Mouse (Mus musculus): ENCODE results near the gene Cacna2d3. TPM values are rescaled to one million over a fixed set of nuclear protein-coding genes. Genes with fewer than 3 reads are reported as not detected.

Gene Cacna2d3
- polyA plus RNA-seq, 1 experiment from 2014 or later, result not detected

DNA sequence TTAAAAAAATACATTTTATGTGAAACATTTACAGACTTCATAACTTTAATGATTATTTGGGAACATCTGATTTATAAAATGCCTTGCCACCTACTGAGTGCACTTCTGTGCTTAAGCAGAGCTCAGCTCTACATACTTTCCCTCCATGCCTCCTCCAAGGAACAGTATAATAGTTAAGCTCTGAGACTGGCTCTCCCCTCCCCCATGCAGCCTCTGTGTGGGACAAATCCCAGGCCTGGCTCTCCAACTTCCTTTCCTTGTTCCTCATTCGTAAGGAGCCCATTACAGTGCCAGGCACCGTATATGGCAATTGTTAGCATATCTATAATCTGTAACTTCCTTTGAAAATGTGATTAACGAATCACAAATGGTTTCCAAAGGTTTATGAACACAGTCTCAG lies 644.2 kb downstream of the Cacna2d3 start:
- Histone ChIP-seq H3K27ac (ENCODE audit: low read depth) (no peak overlapping the region), H3K4me1 (ENCODE audit: insufficient read depth) (no peaks in the 10 kb centered on the region), H3K36me3 (replicated peaks; ENCODE audit: insufficient read depth, low read length) (no peaks in the 10 kb centered on the region), H3K9ac (replicated peaks) (no peak overlapping the region), H3K27me3 (ENCODE audit: insufficient read depth, low read length) (no peaks in the 10 kb centered on the region), H3K4me3 (ENCODE audit: low read depth, low read length) (no peak overlapping the region), H3K9me3 (ENCODE audit: low read length) (no peaks in the 10 kb centered on the region), H3K4me2 (ENCODE audit: low read depth, low read length) (no peak overlapping the region)
- no peak for DNase-seq
- no peak for TF ChIP-seq EP300 (IDR thresholded peaks at IDR 0.05; ENCODE audit: low read depth)
- TF ChIP-seq CTCF (IDR thresholded peaks at IDR 0.05; ENCODE audit: low read depth), result no peak
- 42% methylated on average over 3 of the region's 3 CpGs for WGBS (ENCODE audit: insufficient replicate concordance)
- no peak for ATAC-seq

GRCm38 (mm10) chr14:29073747-29074146 lies 647.9 kb downstream of the Cacna2d3 start:
- Histone ChIP-seq H3K4me1 (ENCODE audit: insufficient read depth) (no peaks in the 10 kb centered on the region), H3K9me3 (ENCODE audit: low read length) (no peaks in the 10 kb centered on the region), H3K4me2 (ENCODE audit: low read depth, low read length) (no peak overlapping the region), H3K27me3 (ENCODE audit: insufficient read depth, low read length) (no peaks in the 10 kb centered on the region), H3K9ac (replicated peaks) (no peak overlapping the region), H3K36me3 (replicated peaks; ENCODE audit: insufficient read depth, low read length) (no peaks in the 10 kb centered on the region), H3K27ac (ENCODE audit: low read depth) (no peak overlapping the region), H3K4me3 (ENCODE audit: low read depth, low read length) (no peak overlapping the region)
- WGBS (ENCODE audit: insufficient replicate concordance), result 86% methylated on average over 4 of the region's 4 CpGs
- TF ChIP-seq EP300 (IDR thresholded peaks at IDR 0.05; ENCODE audit: low read depth) (no peak), CTCF (IDR thresholded peaks at IDR 0.05; ENCODE audit: low read depth) (peak; percentile 45)
- ATAC-seq (no peak), DNase-seq (no peak)

DNA sequence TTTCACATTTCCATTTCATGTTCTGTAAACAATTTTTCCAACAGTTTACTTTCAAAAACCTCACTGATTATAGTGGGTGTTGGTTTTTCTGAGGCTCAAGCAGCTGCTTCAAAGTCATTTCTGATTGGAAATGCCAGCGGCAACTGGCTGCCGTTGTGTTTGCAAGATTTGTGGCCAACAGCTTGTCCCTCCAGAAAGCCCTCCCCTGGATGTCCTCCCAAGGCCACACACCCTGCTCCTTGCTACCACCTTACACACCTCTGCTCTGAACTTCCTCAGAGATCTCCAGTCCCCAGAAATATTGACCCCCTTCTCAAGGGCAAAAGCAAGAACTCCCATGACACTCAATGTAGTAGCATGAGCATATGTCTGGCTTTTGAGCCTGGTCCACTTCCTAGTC lies 659.0 kb downstream of the Cacna2d3 start:
- 75% methylated on average over 2 of the region's 2 CpGs for WGBS (ENCODE audit: insufficient replicate concordance)
- Histone ChIP-seq H3K27me3 (ENCODE audit: insufficient read depth, low read length) (no peaks in the 10 kb centered on the region), H3K36me3 (replicated peaks; ENCODE audit: insufficient read depth, low read length) (no peaks in the 10 kb centered on the region), H3K9ac (replicated peaks) (no peak overlapping the region), H3K9me3 (ENCODE audit: low read length) (no peaks in the 10 kb centered on the region), H3K4me1 (ENCODE audit: insufficient read depth) (no peaks in the 10 kb centered on the region), H3K4me2 (ENCODE audit: low read depth, low read length) (no peak overlapping the region), H3K27ac (ENCODE audit: low read depth) (no peak overlapping the region), H3K4me3 (ENCODE audit: low read depth, low read length) (no peak overlapping the region)
- no peak for ATAC-seq
- TF ChIP-seq CTCF (IDR thresholded peaks at IDR 0.05; ENCODE audit: low read depth) (no peak), EP300 (IDR thresholded peaks at IDR 0.05; ENCODE audit: low read depth) (no peak)
- no peak for DNase-seq

DNA sequence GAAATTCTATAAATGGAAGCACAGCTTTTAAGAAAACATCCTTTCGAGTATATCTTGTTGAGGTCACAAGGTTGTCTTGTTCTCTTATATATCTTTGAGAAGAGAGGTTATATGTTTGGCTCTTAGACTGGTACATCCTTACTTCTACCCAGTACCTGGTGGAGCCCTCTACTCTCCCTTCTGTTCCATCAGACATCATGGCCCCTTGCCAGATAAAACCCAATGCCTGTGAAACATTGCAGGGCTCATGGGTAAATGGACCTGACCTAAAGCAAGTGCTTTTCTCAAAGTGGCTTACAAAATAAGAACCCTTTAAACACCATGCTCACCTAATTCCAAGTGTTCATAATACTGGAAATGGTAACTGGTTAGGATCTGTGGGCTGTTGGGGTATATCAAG lies 660.2 kb downstream of the Cacna2d3 start:
- H3K9me3 ChIP-seq (ENCODE audit: low read length), result no peaks in the 10 kb centered on the region
- H3K9ac ChIP-seq (replicated peaks), result no peak overlapping the region
- H3K36me3 ChIP-seq (replicated peaks; ENCODE audit: insufficient read depth, low read length), result no peaks in the 10 kb centered on the region
- no peak overlapping the region for H3K4me3 ChIP-seq (ENCODE audit: low read depth, low read length)
- ATAC-seq, result no peak
- DNase-seq, result no peak
- H3K27me3 ChIP-seq (ENCODE audit: insufficient read depth, low read length), result no peaks in the 10 kb centered on the region
- TF ChIP-seq CTCF (IDR thresholded peaks at IDR 0.05; ENCODE audit: low read depth) (no peak), EP300 (IDR thresholded peaks at IDR 0.05; ENCODE audit: low read depth) (no peak)
- H3K4me1 ChIP-seq (ENCODE audit: insufficient read depth), result no peaks in the 10 kb centered on the region
- 54% methylated on average over 1 of the region's 1 CpGs for WGBS (ENCODE audit: insufficient replicate concordance)
- no peak overlapping the region for H3K27ac ChIP-seq (ENCODE audit: low read depth)
- no peak overlapping the region for H3K4me2 ChIP-seq (ENCODE audit: low read depth, low read length)

- DNase-seq (no peak), ATAC-seq (no peak)
Observed at GRCm38 (mm10) chr14:29060679-29061078, 661.0 kb downstream of the Cacna2d3 start.

GRCm38 (mm10) chr14:29051951-29052835 lies 669.5 kb downstream of the Cacna2d3 start:
- H3K4me2 ChIP-seq (ENCODE audit: low read depth, low read length), result no peak overlapping the region
- WGBS (ENCODE audit: insufficient replicate concordance), result 52% methylated on average over 16 of the region's 16 CpGs
- no peaks in the 10 kb centered on the region for H3K27me3 ChIP-seq (ENCODE audit: insufficient read depth, low read length)
- no peaks in the 10 kb centered on the region for H3K9me3 ChIP-seq (ENCODE audit: low read length)
- ATAC-seq (no peak), DNase-seq (no peak)
- H3K4me1 ChIP-seq (ENCODE audit: insufficient read depth), result no peaks in the 10 kb centered on the region
- H3K4me3 ChIP-seq (ENCODE audit: low read depth, low read length), result no peak overlapping the region
- H3K27ac ChIP-seq (ENCODE audit: low read depth), result no peak overlapping the region
- TF ChIP-seq EP300 (IDR thresholded peaks at IDR 0.05; ENCODE audit: low read depth), result no peak
- no peak for TF ChIP-seq CTCF (IDR thresholded peaks at IDR 0.05; ENCODE audit: low read depth)
- H3K36me3 ChIP-seq (replicated peaks; ENCODE audit: insufficient read depth, low read length), result no peaks in the 10 kb centered on the region
- H3K9ac ChIP-seq (replicated peaks), result no peak overlapping the region

More at GRCm38 (mm10) chr14:29060679-29061078, 661.0 kb downstream of the Cacna2d3 start:
- Histone ChIP-seq H3K9ac (replicated peaks) (no peak overlapping the region), H3K4me3 (ENCODE audit: low read depth, low read length) (no peak overlapping the region), H3K27ac (ENCODE audit: low read depth) (no peak overlapping the region), H3K4me2 (ENCODE audit: low read depth, low read length) (no peak overlapping the region), H3K36me3 (replicated peaks; ENCODE audit: insufficient read depth, low read length) (no peaks in the 10 kb centered on the region), H3K9me3 (ENCODE audit: low read length) (no peaks in the 10 kb centered on the region), H3K27me3 (ENCODE audit: insufficient read depth, low read length) (no peaks in the 10 kb centered on the region), H3K4me1 (ENCODE audit: insufficient read depth) (no peaks in the 10 kb centered on the region)
- TF ChIP-seq CTCF (IDR thresholded peaks at IDR 0.05; ENCODE audit: low read depth) (no peak), EP300 (IDR thresholded peaks at IDR 0.05; ENCODE audit: low read depth) (no peak)

All from liver, postnatal 0 days (tissue).